Mouse (Mus musculus) forebrain, embryonic 16.5 days (tissue): ENCODE results near the gene Fosb. TPM values are rescaled to one million over a fixed set of nuclear protein-coding genes. Genes with fewer than 3 reads are reported as not detected.

Experiments
- ATAC-seq: fragments of 200-750 bp; cut with Nextera tagmentation; 2 replicates; pipeline ENCODE4 v1.8.0; 2017; ENCODE audit warnings: mild to moderate bottlenecking, moderate library complexity
- H3K27ac ChIP-seq: fragments of 300-500 bp; sonication (generic); 2 replicates; pipeline ENCODE4 v1.5.1; 2014; ENCODE audit warnings: low read length, control low read depth
- H3K27me3 ChIP-seq: fragments of 300-500 bp; sonication (generic); replicated peaks from 2 replicates; pipeline ENCODE4 v1.6.1; 2014; ENCODE audit warnings: low read length; ENCODE audit not compliant: control insufficient read depth, insufficient read depth
- H3K36me3 ChIP-seq: fragments of 300-500 bp; sonication (generic); 2 replicates; pipeline ENCODE4 v1.6.1; 2014; ENCODE audit not compliant: control insufficient read depth, insufficient read depth
- H3K4me1 ChIP-seq: fragments of 300-500 bp; sonication (generic); replicated peaks from 2 replicates; pipeline ENCODE4 v1.6.1; 2014; ENCODE audit warnings: low read length; ENCODE audit not compliant: control insufficient read depth, insufficient read depth
- H3K4me2 ChIP-seq: fragments of 300-500 bp; sonication (generic); 2 replicates; pipeline ENCODE4 v1.6.1; 2014; ENCODE audit warnings: mild to moderate bottlenecking, low read length, control low read depth
- H3K4me3 ChIP-seq: fragments of 300-500 bp; sonication (generic); replicated peaks from 2 replicates; pipeline ENCODE4 v1.5.1; 2014; ENCODE audit warnings: mild to moderate bottlenecking, low read length, control low read depth
- H3K9ac ChIP-seq: fragments of 300-500 bp; sonication (generic); replicated peaks from 2 replicates; pipeline ENCODE4 v1.6.1; 2014; ENCODE audit warnings: low read depth, low read length, control low read depth
- H3K9me3 ChIP-seq: fragments of 300-500 bp; sonication (generic); 2 replicates; pipeline ENCODE4 v1.6.1; 2016; ENCODE audit warnings: low read length; ENCODE audit not compliant: control insufficient read depth
- WGBS: fragments of 180-500 bp; shearing (Covaris S2); extraction: QIAGEN DNeasy Blood & Tissue Kit; methylation state at CpG from one replicate; pipeline ENCODE4 v1.1.7; 2014; 5-methylcytosine and 5-hydroxymethylcytosine counted together
- polyA plus RNA-seq: library from polyadenylated mRNA; unstranded; fragments of >200 nt; fragmentation: Nextera tagmentation; extraction: Ambion mirVana; gene quantifications from 2 replicates; pipeline ENCODE4 v1.2.1, GENCODE M21; 2015

Gene Fosb
- polyA plus RNA-seq, 1 experiment from 2014 or later = 0.05 TPM

- Histone ChIP-seq H3K4me2 (peak within 1 kb of the TSS; percentile 32), H3K36me3 (no peaks in the 10 kb centered on the region), H3K4me1 (peaks cover 22% of the 10 kb centered on the region), H3K27ac (no peak within 1 kb of the TSS), H3K9me3 (no peaks in the 10 kb centered on the region), H3K27me3 (peaks cover 37% of the 10 kb centered on the region), H3K4me3 (peak within 1 kb of the TSS; percentile 22), H3K9ac (0 out of 2 replicates have a peak within 1 kb of the TSS, but pooled peaks have one; percentile 17)
- no peak for ATAC-seq
- under 1% methylated on average over 44 of the region's 46 CpGs for WGBS
Observed at GRCm38 (mm10) chr7:19279581-19280114, 30.2 kb downstream of the Fosb start, which contains the start of gene Ppm1n. Gene Ppm1n, minus strand, starts transcription at chr7:19280064.

- peaks cover 16% of the 10 kb centered on the region for H3K4me1 ChIP-seq
- no peaks in the 10 kb centered on the region for H3K9me3 ChIP-seq
- H3K36me3 ChIP-seq = no peaks in the 10 kb centered on the region
- peak overlapping the region; percentile 32 for H3K4me2 ChIP-seq
- peak overlapping the region; percentile 22 for H3K4me3 ChIP-seq
- no peak for ATAC-seq
- H3K9ac ChIP-seq = 0 out of 2 replicates have a peak overlapping the region, but pooled peaks have one; percentile 17
- peaks cover 37% of the 10 kb centered on the region for H3K27me3 ChIP-seq
- H3K27ac ChIP-seq = no peak overlapping the region
- 3% methylated on average over 34 of the region's 34 CpGs for WGBS
Observed at GRCm38 (mm10) chr7:19279052-19279451, 30.8 kb downstream of the Fosb start.

- 51% methylated on average over 4 of the region's 4 CpGs for WGBS
- Histone ChIP-seq H3K9ac (no peak overlapping the region), H3K4me1 (peaks cover 7% of the 10 kb centered on the region), H3K4me3 (no peak overlapping the region), H3K4me2 (no peak overlapping the region), H3K9me3 (no peaks in the 10 kb centered on the region), H3K27ac (no peak overlapping the region), H3K36me3 (no peaks in the 10 kb centered on the region), H3K27me3 (peaks cover 34% of the 10 kb centered on the region)
- ATAC-seq = no peak
Observed at GRCm38 (mm10) chr7:19276253-19276652, 33.6 kb downstream of the Fosb start.

GRCm38 (mm10) chr7:19272173-19272764 lies 37.6 kb downstream of the Fosb start:
- 1% methylated on average over 33 of the region's 36 CpGs for WGBS
- no peaks in the 10 kb centered on the region for H3K9me3 ChIP-seq
- ATAC-seq = peak; percentile 60

GRCm38 (mm10) chr7:19271238-19272172 lies 38.3 kb downstream of the Fosb start, which contains the start of gene Vasp:
Gene Vasp, minus strand, starts transcription at chr7:19271817.
- Histone ChIP-seq H3K4me2 (peak within 1 kb of the TSS; percentile 84), H3K4me1 (peaks cover 23% of the 10 kb centered on the region), H3K36me3 (no peaks in the 10 kb centered on the region), H3K27me3 (no peaks in the 10 kb centered on the region), H3K4me3 (peak within 1 kb of the TSS; percentile 96), H3K9ac (peak within 1 kb of the TSS; percentile 87), H3K27ac (peak within 1 kb of the TSS; percentile 90), H3K9me3 (no peaks in the 10 kb centered on the region)
- peak; percentile 88 for ATAC-seq
- WGBS = under 1% methylated on average over 62 of the region's 62 CpGs

More at GRCm38 (mm10) chr7:19272173-19272764, 37.6 kb downstream of the Fosb start:
- Histone ChIP-seq H3K9ac (peak overlapping the region; percentile 87), H3K4me1 (peaks cover 23% of the 10 kb centered on the region), H3K27ac (peak overlapping the region; percentile 90), H3K27me3 (0 out of 2 replicates have a peak, but pooled peaks cover 2% of the 10 kb centered on the region), H3K4me2 (peak overlapping the region; percentile 84), H3K4me3 (peak overlapping the region; percentile 96), H3K36me3 (no peaks in the 10 kb centered on the region)

- 1% methylated on average over 16 of the region's 21 CpGs for WGBS
Observed at GRCm38 (mm10) chr7:19270509-19271237, 39.2 kb downstream of the Fosb start.

GRCm38 (mm10) chr7:19269721-19270441 lies 40.0 kb downstream of the Fosb start:
- Histone ChIP-seq H3K27me3 (no peaks in the 10 kb centered on the region), H3K4me1 (peaks cover 23% of the 10 kb centered on the region), H3K36me3 (no peaks in the 10 kb centered on the region), H3K4me2 (peak overlapping the region; percentile 84), H3K9me3 (no peaks in the 10 kb centered on the region), H3K27ac (peak overlapping the region; percentile 49; the same call in 1 of the 2 replicates), H3K4me3 (peak overlapping the region; percentile 96), H3K9ac (peak overlapping the region; percentile 87)
- WGBS = 3% methylated on average over 18 of the region's 19 CpGs
- no peak for ATAC-seq

More at GRCm38 (mm10) chr7:19270509-19271237, 39.2 kb downstream of the Fosb start:
- H3K27me3 ChIP-seq = no peaks in the 10 kb centered on the region
- H3K4me3 ChIP-seq = peak overlapping the region; percentile 96
- H3K27ac ChIP-seq = peak overlapping the region; percentile 29; the same call in 1 of the 2 replicates
- no peaks in the 10 kb centered on the region for H3K36me3 ChIP-seq
- H3K9me3 ChIP-seq = no peaks in the 10 kb centered on the region
- ATAC-seq = no peak
- H3K4me2 ChIP-seq = peak overlapping the region; percentile 84
- H3K9ac ChIP-seq = peak overlapping the region; percentile 87
- peaks cover 23% of the 10 kb centered on the region for H3K4me1 ChIP-seq

GRCm38 (mm10) chr7:19268993-19269681 lies 40.7 kb downstream of the Fosb start:
- 59% methylated on average over 10 of the region's 10 CpGs for WGBS
- ATAC-seq = no peak
- Histone ChIP-seq H3K9me3 (no peaks in the 10 kb centered on the region), H3K4me1 (peaks cover 23% of the 10 kb centered on the region), H3K36me3 (0 out of 2 replicates have a peak, but pooled peaks cover 2% of the 10 kb centered on the region), H3K4me3 (peak overlapping the region; percentile 96), H3K4me2 (peak overlapping the region; percentile 84), H3K27ac (peak overlapping the region; percentile 49; the same call in 1 of the 2 replicates), H3K9ac (peak overlapping the region; percentile 87; the same call in 1 of the 2 replicates), H3K27me3 (no peaks in the 10 kb centered on the region)
